ENCODE assay signal across 14 mouse cellular contexts in the genomic region with DNA sequence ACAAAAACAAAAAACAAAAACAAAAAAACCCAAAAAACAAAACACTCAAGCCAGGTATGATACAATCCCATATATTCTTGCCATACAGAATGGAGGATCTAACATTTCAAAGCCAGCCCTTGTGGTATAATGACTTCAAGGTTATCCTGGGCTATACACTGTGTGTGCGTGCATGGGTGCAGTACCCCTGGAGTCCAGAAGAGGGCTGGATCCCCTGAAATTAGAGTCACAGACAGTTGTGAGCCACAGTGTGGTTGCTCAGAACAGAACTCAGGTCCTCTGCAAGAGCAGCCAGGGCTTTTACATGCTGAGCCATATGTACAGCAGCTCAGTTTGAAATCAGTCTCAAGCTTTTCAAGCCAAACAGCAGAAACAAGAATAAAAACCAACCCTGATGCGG.
DNase-seq lines count a peak whose midpoint lies in the region; ATAC-seq and TF ChIP-seq lines count a peak whose summit lies in the region.
"Had no signal": no experiment of that assay in that cellular context is flagged by ENCODE, and none has a peak within 500 bp of the region (broad histone marks: within the 10 kb centered on the region; RNA-seq: fewer than 3 reads in every experiment).

No protein-coding gene starts in this region.

- no peak overlapping the region for H3K9ac ChIP-seq in forebrain, embryonic 11.5 days (ENCODE audit: low read length)
- H3K9ac ChIP-seq in forebrain, embryonic 13.5 days = no peak overlapping the region
- no peak overlapping the region for H3K9ac ChIP-seq in CH12.LX (ENCODE audit: insufficient read depth, low read depth)
- H3K9ac ChIP-seq: forebrain, embryonic 12.5 days; hindbrain, embryonic 15.5 days had no signal

- H3K27me3 ChIP-seq in forebrain, embryonic 11.5 days (ENCODE audit: control insufficient read depth, insufficient read depth, low read length) = no peaks in the 10 kb centered on the region
- H3K27me3 ChIP-seq in forebrain, embryonic 13.5 days = no peaks in the 10 kb centered on the region
- no peaks in the 10 kb centered on the region for H3K27me3 ChIP-seq in CH12.LX (replicated peaks)
- H3K27me3 ChIP-seq: forebrain, embryonic 12.5 days; hindbrain, embryonic 15.5 days had no signal

- H3K4me1 ChIP-seq in forebrain, embryonic 11.5 days (replicated peaks; ENCODE audit: control insufficient read depth, insufficient read depth, low read length) = no peaks in the 10 kb centered on the region
- H3K4me1 ChIP-seq in forebrain, embryonic 13.5 days = no peaks in the 10 kb centered on the region
- no peaks in the 10 kb centered on the region for H3K4me1 ChIP-seq in CH12.LX (ENCODE audit: control insufficient read depth in 1 of 2, insufficient read depth in 2 of 2)
- H3K4me1 ChIP-seq: hindbrain, embryonic 15.5 days had no signal

- ATAC-seq in forebrain, embryonic 11.5 days (replicated peaks; ENCODE audit: low FRiP score) = no peak
- no peak for ATAC-seq in forebrain, embryonic 13.5 days
- ATAC-seq: activated CD4-positive, CD25-positive, alpha-beta regulatory T cell, adult 4 months had no signal

- peaks cover 8% of the 10 kb centered on the region; the same call in 1 of the 2 replicates for H3K36me3 ChIP-seq in forebrain, embryonic 11.5 days (ENCODE audit: control insufficient read depth, insufficient read depth, low read length)
- peaks cover 88% of the 10 kb centered on the region for H3K36me3 ChIP-seq in forebrain, embryonic 13.5 days (ENCODE audit: poor library complexity, severe bottlenecking)
- H3K36me3 ChIP-seq in CH12.LX (replicated peaks in 1 of 2; ENCODE audit: control insufficient read depth in 1 of 2, insufficient read depth in 1 of 2, low read length in 1 of 2) = peaks cover 91 to 99% of the 10 kb centered on the region in 2 experiments

- TF ChIP-seq RAD21 in CH12.LX (IDR thresholded peaks at IDR 0.05; ENCODE audit: low read depth, low read length) = no peak

- TF ChIP-seq POLR2A in CH12.LX (IDR thresholded peaks at IDR 0.05; ENCODE audit: low read depth, low read length) = no peak

- no peak overlapping the region for H3K27ac ChIP-seq in forebrain, embryonic 11.5 days (ENCODE audit: low read depth, low read length)
- H3K27ac ChIP-seq in forebrain, embryonic 13.5 days = no peak overlapping the region
- H3K27ac ChIP-seq in left cerebral cortex, adult 2 months = no peak overlapping the region
- H3K27ac ChIP-seq in CH12.LX (ENCODE audit: insufficient read depth, low read depth) = no peak overlapping the region
- H3K27ac ChIP-seq: forebrain, embryonic 12.5 days; hindbrain, embryonic 15.5 days had no signal

- TF ChIP-seq CTCF in left cerebral cortex, adult 2 months (IDR thresholded peaks at IDR 0.05) = peak; percentile 33
- peak; percentile 42 to 72; a peak in 3 of 4 replicates for TF ChIP-seq CTCF in CH12.LX (conservative IDR thresholded peaks at IDR 0.05 in 1 of 2, IDR thresholded peaks at IDR 0.05 in 1 of 2; ENCODE audit: low read depth in 2 of 2, low read length in 2 of 2)

- 92% methylated on average over 2 of the region's 2 CpGs for whole genome bisulfite sequencing in forebrain, embryonic 11.5 days
- WGBS in forebrain, embryonic 13.5 days = 98% methylated on average over 2 of the region's 2 CpGs

- no peak overlapping the region for H3K4me3 ChIP-seq in forebrain, embryonic 11.5 days (ENCODE audit: low read depth, low read length)
- H3K4me3 ChIP-seq in forebrain, embryonic 13.5 days = no peak overlapping the region
- no peak overlapping the region for H3K4me3 ChIP-seq in left cerebral cortex, adult 2 months
- H3K4me3 ChIP-seq in CH12.LX (replicated peaks in 1 of 3; ENCODE audit: low read depth in 2 of 3, low read length in 2 of 3, poor library complexity in 1 of 3) = no peak overlapping the region
- H3K4me3 ChIP-seq: forebrain, embryonic 12.5 days; hindbrain, embryonic 15.5 days had no signal

- dilution Hi-C loops in CH12.LX (cut with MboI; ENCODE audit: extremely low pct_ligation_motif_present, extremely low pct_unique_long_range_greater_than_20kb, low sequenced_read_pairs) = no loop called here

- no peaks in the 10 kb centered on the region; the same call in 1 of the 2 replicates for H3K9me3 ChIP-seq in forebrain, embryonic 11.5 days (ENCODE audit: control insufficient read depth, low read length)
- H3K9me3 ChIP-seq in forebrain, embryonic 13.5 days (replicated peaks) = peaks cover 6% of the 10 kb centered on the region
- H3K9me3 ChIP-seq in CH12.LX (replicated peaks; ENCODE audit: low read length) = peaks cover 10% of the 10 kb centered on the region
- H3K9me3 ChIP-seq: hindbrain, embryonic 15.5 days had no signal

- H3K4me2 ChIP-seq in forebrain, embryonic 11.5 days (ENCODE audit: low read depth, low read length, severe bottlenecking) = no peak overlapping the region
- H3K4me2 ChIP-seq in forebrain, embryonic 13.5 days = no peak overlapping the region
- no peak overlapping the region for H3K4me2 ChIP-seq in CH12.LX (ENCODE audit: insufficient read depth, low read depth, poor library complexity, severe bottlenecking)
- H3K4me2 ChIP-seq: forebrain, embryonic 12.5 days; hindbrain, embryonic 15.5 days had no signal

- DNase-seq in forebrain, embryonic 11.5 days (ENCODE audit: low spot score) = peak; percentile 60
- DNase-seq in left cerebral cortex, adult 2 months (ENCODE audit: extremely low spot score in 1 of 2, low spot score in 2 of 2) = no peak
- no peak for DNase-seq in left cerebral cortex, postnatal 10 days (ENCODE audit: extremely low spot score in 1 of 2, low spot score in 2 of 2)
- DNase-seq in CH12.LX (ENCODE audit: extremely low read depth) = peak; percentile 42
- peak; percentile 40 for DNase-seq in induced T-regulatory cell, adult 2 months (ENCODE audit: low read depth)
- no peak for DNase-seq in adrenal gland, postnatal 36 days
- no peak for DNase-seq in ovary, adult 18-20 months (ENCODE audit: low spot score)
- DNase-seq: embryo, embryonic 11 days; lung, postnatal 10 days; right cerebral cortex, postnatal 25 days had no signal

- no peak for TF ChIP-seq EP300 in CH12.LX (IDR thresholded peaks at IDR 0.05; ENCODE audit: low read length)

- in situ Hi-C loops in CH12.LX (cut with MboI; ENCODE audit: low pct_ligation_motif_present, low pct_unique_long_range_greater_than_20kb, low sequenced_read_pairs) = no loop called here

- peaks cover 3% of the 10 kb centered on the region; the same call in 1 of the 2 replicates for H3K79me2 ChIP-seq in CH12.LX (replicated peaks; ENCODE audit: control insufficient read depth, extremely low read depth, insufficient read depth, poor library complexity, severe bottlenecking)

- intact Hi-C loops in left cerebral cortex, adult 2 months (cut with DNase I) = no loop called here
- intact Hi-C loops in left cerebral cortex, postnatal 10 days (cut with DNase I) = no loop called here

TF ChIP-seq in CH12.LX, 34 proteins besides CTCF, POLR2A, EP300 and RAD21:
- TF ChIP-seq MYC (IDR thresholded peaks at IDR 0.05; ENCODE audit: low read depth, low read length) (no peak), SMC3 (IDR thresholded peaks at IDR 0.05; ENCODE audit: low read depth, low read length) (peak; percentile 8; the same call in 1 of the 2 replicates)

Comparison
In these comparisons a context has a peak if more than half of its experiments do, and no peak if none do; other contexts are left out.
1. DNase-seq: peak in forebrain, embryonic 11.5 days (single experiment), CH12.LX (single experiment) and induced T-regulatory cell, adult 2 months (single experiment); none in left cerebral cortex, adult 2 months (0 of 2), left cerebral cortex, postnatal 10 days (0 of 2), adrenal gland, postnatal 36 days (0 of 2) and ovary, adult 18-20 months (single experiment).